Mouse (Mus musculus) heart, adult 11 months (tissue): ENCODE data around the gene Nr1i3.
"Not testable (repeated sequence)": the region's sequence is repeated elsewhere in the genome, so short reads cannot be mapped to it uniquely, and the experiment has no call there.

Experiments
- DNase-seq: peaks from one replicate; pipeline ENCODE4 v3.0.0; 2022

Nr1i3 gene

GRCm38 (mm10) chr1:171232800-171233730 is 19.3 kb downstream of the Nr1i3 start:
- no peak for DNase-seq

GRCm38 (mm10) chr1:171234126-171234525 is 20.4 kb downstream of the Nr1i3 start, which contains the start of gene Fcer1g:
Gene Fcer1g, minus strand, starts transcription at chr1:171234365.
- DNase-seq = peak; percentile 97

DNA sequence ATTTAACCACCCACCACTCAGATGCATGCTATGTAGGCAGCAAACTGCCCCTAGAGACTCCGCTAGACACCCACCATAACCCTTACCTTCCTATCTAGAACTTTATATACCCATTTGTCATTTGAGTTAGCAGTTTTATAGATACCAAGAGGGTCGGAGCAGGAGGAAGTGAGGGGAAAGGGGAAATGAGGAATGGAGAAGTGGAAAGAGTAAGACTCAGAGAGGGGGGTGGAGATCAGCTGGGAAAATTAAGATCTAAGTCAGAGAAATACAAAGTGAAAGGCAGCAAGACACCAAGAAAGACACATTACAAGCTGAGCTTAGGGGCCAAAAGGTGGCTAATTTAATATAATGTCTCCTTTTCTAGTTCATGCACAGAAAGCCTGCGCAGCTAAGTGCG is 20.8 kb downstream of the Nr1i3 start:
- DNase-seq = no peak

- peak; percentile 93 for DNase-seq
Observed at GRCm38 (mm10) chr1:171235791-171236190, 22.0 kb downstream of the Nr1i3 start.

DNA sequence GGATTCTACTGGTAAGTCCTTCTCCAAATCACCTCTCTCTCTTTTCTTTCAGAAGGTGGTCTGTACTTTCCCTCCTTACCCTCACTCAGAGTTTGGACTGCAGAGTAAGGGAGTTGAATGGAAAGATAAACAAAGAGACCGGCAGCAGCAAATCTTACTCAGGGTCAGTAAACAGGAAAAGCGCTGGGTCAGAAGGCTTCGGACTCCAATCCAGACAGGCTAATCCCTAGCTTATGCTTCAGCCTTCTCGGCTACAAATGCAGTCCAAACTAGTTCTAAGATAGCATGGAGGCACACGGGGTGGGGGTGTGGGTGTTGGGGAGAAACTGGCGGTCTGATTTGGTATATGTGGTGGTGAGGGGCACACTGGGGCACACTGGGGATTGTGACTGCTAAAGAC is 23.7 kb downstream of the Nr1i3 start:
- no peak for DNase-seq

DNA sequence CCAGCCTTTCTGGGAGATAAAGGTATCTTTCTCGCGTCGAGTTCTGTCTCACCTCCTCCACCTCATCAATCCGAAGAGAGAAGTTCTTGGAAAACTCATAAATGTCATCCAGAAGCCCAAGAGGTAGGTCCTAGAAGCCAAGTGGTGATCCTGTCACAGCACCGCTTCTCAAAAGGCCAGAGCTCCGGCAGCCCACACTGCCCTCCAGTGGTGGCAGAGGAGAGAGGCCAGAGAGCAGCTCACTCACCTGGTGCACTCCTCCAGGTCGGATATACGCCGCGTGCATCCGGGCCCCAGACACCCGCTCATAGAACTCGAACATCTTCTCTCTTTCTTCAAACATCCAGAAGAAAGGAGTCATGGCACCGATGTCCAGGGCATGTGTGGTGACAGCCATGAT is 24.7 kb downstream of the Nr1i3 start:
- DNase-seq = peak; percentile 91

GRCm38 (mm10) chr1:171239992-171240744 is 26.4 kb downstream of the Nr1i3 start:
- peak; percentile 97 for DNase-seq

- no peak for DNase-seq
Observed at GRCm38 (mm10) chr1:171240911-171241310, 27.1 kb downstream of the Nr1i3 start.

DNA sequence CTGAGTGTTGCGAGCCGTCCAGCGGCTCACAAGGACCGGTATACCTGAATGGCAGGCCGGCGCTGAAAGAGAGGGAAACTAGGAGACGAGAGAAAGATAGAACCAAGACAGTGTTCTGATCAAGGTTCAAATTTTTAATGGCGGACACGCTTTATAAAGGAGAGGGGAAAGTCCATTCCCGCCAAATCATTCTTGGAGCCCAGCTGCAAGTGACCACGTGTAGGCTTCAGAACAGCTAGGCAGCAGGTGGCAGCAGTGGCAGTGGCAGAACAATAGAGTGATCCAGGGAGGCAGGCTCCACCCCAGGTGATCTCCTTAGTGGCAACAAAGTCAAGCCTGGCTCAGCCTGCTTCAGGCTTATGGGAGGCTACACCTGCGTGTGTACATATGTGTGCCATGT is 28.2 kb downstream of the Nr1i3 start:
- not testable (repeated sequence) for DNase-seq

- no peak for DNase-seq
Observed at GRCm38 (mm10) chr1:171245353-171245752, 31.6 kb downstream of the Nr1i3 start.

GRCm38 (mm10) chr1:171246709-171247452 is 33.1 kb downstream of the Nr1i3 start:
- DNase-seq = peak; percentile 99

DNA sequence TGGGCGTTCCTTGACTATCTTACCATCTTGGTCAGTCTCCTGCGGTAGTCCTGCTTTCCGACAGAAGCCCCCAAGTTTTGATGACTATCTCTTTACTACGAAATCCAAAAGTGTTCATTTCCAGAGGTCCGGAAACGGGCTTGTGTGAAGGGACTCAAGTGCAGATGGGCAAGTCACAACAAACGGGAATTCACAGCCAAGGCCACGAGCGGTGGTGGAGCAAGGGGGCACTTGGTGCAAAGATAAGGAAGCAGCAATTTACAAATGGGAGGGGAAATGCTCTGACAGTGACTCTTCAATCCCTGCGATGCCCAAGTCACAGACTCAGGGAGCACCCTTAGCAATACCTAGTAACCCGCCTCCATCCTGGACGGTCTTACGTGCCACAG is 33.7 kb downstream of the Nr1i3 start:
- no peak for DNase-seq

GRCm38 (mm10) chr1:171247916-171248315 is 34.1 kb downstream of the Nr1i3 start:
- peak; percentile 95 for DNase-seq

- peak; percentile 92 for DNase-seq
Observed at GRCm38 (mm10) chr1:171248386-171249226, 34.8 kb downstream of the Nr1i3 start.

- peak; percentile 98 for DNase-seq
Observed at GRCm38 (mm10) chr1:171249913-171250600, 36.3 kb downstream of the Nr1i3 start, which contains the start of gene Adamts4. Gene Adamts4, plus strand, starts transcription at chr1:171250421.

DNA sequence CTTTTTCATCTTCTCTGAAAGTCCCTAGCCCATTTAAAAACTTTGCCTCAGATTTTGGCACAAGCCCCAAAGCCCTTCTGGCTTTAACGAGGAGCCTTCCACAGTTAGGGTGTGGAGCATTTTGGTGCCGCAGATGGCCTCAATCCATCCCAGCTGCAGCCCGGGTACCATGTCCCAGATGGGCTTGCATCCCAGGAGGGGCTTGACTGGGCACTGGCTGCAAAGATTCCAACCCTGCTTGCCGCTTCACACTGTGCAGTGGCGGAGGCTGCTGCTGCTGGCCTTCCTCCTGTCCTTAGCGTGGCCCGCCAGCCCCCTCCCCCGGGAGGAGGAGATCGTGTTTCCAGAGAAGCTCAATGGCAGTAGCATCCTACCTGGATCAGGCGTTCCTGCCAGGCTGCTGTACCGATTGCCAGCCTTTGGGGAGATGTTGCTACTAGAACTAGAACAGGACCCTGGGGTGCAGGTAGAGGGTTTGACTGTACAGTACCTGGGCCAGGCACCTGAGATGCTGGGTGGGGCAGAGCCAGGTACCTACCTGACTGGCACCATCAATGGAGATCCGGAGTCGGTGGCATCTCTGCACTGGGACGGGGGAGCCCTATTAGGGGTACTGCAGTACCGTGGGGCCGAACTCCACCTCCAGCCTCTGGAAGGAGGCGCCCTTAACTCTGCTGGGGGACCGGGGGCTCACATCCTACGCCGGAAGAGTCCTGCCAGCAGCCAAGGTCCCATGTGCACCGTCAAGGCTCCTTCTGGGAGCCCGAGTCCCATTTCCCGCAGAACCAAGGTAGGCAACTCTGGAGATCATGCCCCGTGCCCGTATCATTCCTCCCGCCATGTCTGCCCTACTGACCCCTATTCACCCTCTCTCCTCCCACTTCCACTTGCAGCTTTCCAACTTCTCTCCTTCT is 37.2 kb downstream of the Nr1i3 start, which contains the start of gene Ndufs2:
Gene Ndufs2, minus strand, starts transcription at position 709 of the 914 bp plus-strand sequence.
- DNase-seq = peak; percentile 96

DNA sequence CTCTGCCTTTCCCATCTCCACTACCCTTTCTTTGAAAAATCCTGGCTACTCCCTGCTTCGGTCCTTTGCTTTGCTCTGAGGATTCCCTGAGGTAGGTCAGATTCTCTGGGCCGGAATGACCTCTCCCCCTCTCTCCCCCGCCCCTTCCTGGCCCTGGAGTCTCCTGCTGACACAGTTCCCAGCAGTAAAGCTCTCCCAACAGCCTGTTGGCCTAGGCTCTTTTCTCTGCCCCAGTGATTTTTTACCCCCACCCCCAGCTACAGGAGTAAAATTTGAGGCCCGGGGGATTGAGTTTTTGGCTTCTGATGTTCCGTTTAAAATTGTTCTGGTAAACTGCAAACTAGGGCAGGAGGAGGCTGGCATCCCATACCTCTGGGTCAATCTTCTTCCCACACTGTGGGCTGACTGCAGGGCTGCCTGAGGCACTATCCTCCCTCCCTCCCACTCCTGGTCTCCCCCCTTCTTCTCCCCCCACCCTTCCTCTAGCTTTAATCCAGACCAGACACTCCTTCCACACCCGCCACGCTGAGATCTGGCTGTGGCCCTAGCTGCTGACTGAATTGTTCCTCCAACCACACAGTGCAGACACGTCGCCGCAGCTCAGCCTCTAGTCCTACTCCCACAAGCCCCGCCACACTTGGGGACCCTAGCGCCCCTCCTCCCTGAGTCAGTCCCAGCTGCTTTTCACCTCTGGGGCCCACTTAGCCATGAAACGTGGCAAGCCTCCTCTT is 38.0 kb downstream of the Nr1i3 start:
- no peak for DNase-seq

DNA sequence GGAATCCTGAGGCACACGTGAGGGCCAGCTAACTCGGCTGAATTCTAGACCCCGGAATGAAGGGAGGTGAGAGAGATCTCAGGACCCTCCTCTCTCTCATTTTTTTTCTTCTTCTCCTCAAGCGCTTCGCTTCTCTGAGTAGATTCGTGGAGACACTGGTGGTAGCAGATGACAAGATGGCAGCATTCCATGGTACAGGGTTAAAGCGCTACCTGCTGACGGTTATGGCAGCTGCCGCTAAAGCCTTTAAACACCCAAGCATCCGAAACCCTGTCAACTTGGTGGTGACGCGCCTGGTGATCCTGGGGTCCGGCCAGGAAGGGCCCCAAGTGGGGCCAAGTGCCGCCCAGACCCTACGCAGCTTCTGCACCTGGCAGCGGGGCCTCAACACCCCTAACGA is 38.6 kb downstream of the Nr1i3 start:
- no peak for DNase-seq

- peak; percentile 93 for DNase-seq
Observed at GRCm38 (mm10) chr1:171256095-171256818, 42.5 kb downstream of the Nr1i3 start.
